Mouse (Mus musculus) MEL (cell line): ENCODE data around the gene Ano6. TPM values are rescaled to one million over a fixed set of nuclear protein-coding genes. Genes with fewer than 3 reads are reported as not detected.

ENCODE experiments used
- DNase-seq: peaks from one replicate; pipeline ENCODE4 v3.0.0; 2011; ENCODE audit warnings: low read depth, low spot score
- H3K27ac ChIP-seq: 2 replicates; pipeline ENCODE4 v1.5.1; 2012; ENCODE audit warnings: low read depth, mild to moderate bottlenecking, control low read depth, low read length, moderate library complexity; ENCODE audit not compliant: control insufficient read depth
- H3K27me3 ChIP-seq, 2 experiments: fragments of 150-350 bp in 1 of 2; sonication (generic) in 1 of 2; 2 replicates each; pipeline ENCODE4 v1.6.1; 2012; ENCODE audit warnings: low read length in 2 of 2, mild to moderate bottlenecking in 2 of 2, improper control_type of control experiment in 1 of 2, moderate library complexity in 1 of 2; ENCODE audit not compliant: insufficient read depth in 2 of 2, control insufficient read depth in 1 of 2
- H3K36me3 ChIP-seq, 2 experiments: 2 replicates each; pipeline ENCODE4 v1.6.1; 2012 to 2014; ENCODE audit warnings: low read length in 2 of 2, improper control_type of control experiment in 1 of 2, inconsistent platforms in 1 of 2, mild to moderate bottlenecking in 1 of 2; ENCODE audit not compliant: insufficient read depth in 2 of 2, control insufficient read depth in 1 of 2
- H3K4me1 ChIP-seq, 2 experiments: fragments of 150-350 bp in 1 of 2; sonication (generic) in 1 of 2; 2 replicates each; pipeline ENCODE4 v1.6.1; 2012; ENCODE audit warnings: low read length in 2 of 2, improper control_type of control experiment in 1 of 2, mild to moderate bottlenecking in 1 of 2; ENCODE audit not compliant: insufficient read depth in 2 of 2, control insufficient read depth in 1 of 2
- H3K4me3 ChIP-seq, 2 experiments: fragments of 150-350 bp in 1 of 2; sonication (generic) in 1 of 2; 2 replicates each; pipeline ENCODE4 v1.5.1; 2012; ENCODE audit warnings: low read depth in 2 of 2, low read length in 2 of 2, mild to moderate bottlenecking in 2 of 2, moderate library complexity in 2 of 2, control low read depth in 1 of 2, improper control_type of control experiment in 1 of 2; ENCODE audit not compliant: control insufficient read depth in 1 of 2, insufficient read depth in 1 of 2
- H3K79me2 ChIP-seq: 2 replicates; pipeline ENCODE4 v1.6.1; 2012; ENCODE audit warnings: mild to moderate bottlenecking, low read length, moderate library complexity; ENCODE audit not compliant: control insufficient read depth, poor library complexity, insufficient read depth
- H3K9ac ChIP-seq: 2 replicates; pipeline ENCODE4 v1.6.1; 2012; ENCODE audit warnings: low read depth, mild to moderate bottlenecking, control low read depth, low read length, moderate library complexity; ENCODE audit not compliant: control insufficient read depth, poor library complexity, severe bottlenecking
- H3K9me3 ChIP-seq: fragments of 150-350 bp; sonication (generic); replicated peaks from 2 replicates; pipeline ENCODE4 v1.6.1; 2012; ENCODE audit warnings: mild to moderate bottlenecking, low read length, improper control_type of control experiment, moderate library complexity; ENCODE audit not compliant: insufficient read depth
- BHLHE40 ChIP-seq: IDR thresholded peaks from 2 replicates; pipeline ENCODE4 v1.6.1; 2012; ENCODE audit warnings: low read depth, mild to moderate bottlenecking, inconsistent platforms, low read length, improper control_type of control experiment, borderline replicate concordance
- CHD2 ChIP-seq: IDR thresholded peaks from 2 replicates; pipeline ENCODE4 v1.6.1; 2011; ENCODE audit warnings: low read length, improper control_type of control experiment
- EP300 ChIP-seq, 2 experiments: IDR thresholded peaks; 2 replicates each; pipeline ENCODE4 v1.6.1; 2011; ENCODE audit warnings: improper control_type of control experiment in 2 of 2, low read length in 2 of 2, low read depth in 1 of 2, mild to moderate bottlenecking in 1 of 2
- ETS1 ChIP-seq: IDR thresholded peaks from 2 replicates; pipeline ENCODE4 v1.6.1; 2012; ENCODE audit warnings: low read depth, mild to moderate bottlenecking, inconsistent platforms, low read length, improper control_type of control experiment, moderate library complexity
- GATA1 ChIP-seq: IDR thresholded peaks from 2 replicates; pipeline ENCODE4 v1.6.1; 2011; ENCODE audit warnings: low read depth, low read length, improper control_type of control experiment
- JUND ChIP-seq: IDR thresholded peaks from 2 replicates; pipeline ENCODE4 v1.6.1; 2011; ENCODE audit warnings: low read depth, mild to moderate bottlenecking, improper control_type of control experiment, low read length
- MAZ ChIP-seq: IDR thresholded peaks from 2 replicates; pipeline ENCODE4 v1.6.1; 2012; ENCODE audit warnings: low read depth, mild to moderate bottlenecking, inconsistent platforms, low read length, improper control_type of control experiment
- MEF2A ChIP-seq: IDR thresholded peaks from 2 replicates; pipeline ENCODE4 v1.6.1; 2014; ENCODE audit warnings: low read depth, mild to moderate bottlenecking, inconsistent platforms, low read length, improper control_type of control experiment; ENCODE audit not compliant: poor library complexity, insufficient replicate concordance, severe bottlenecking; ENCODE audit errors: extremely low read depth
- MXI1 ChIP-seq: IDR thresholded peaks from 2 replicates; pipeline ENCODE4 v1.6.1; 2011; ENCODE audit warnings: mild to moderate bottlenecking, low read depth, low read length, improper control_type of control experiment
- MYB ChIP-seq: IDR thresholded peaks from 2 replicates; pipeline ENCODE4 v1.6.1; 2011; ENCODE audit warnings: mild to moderate bottlenecking, low read depth, low read length, improper control_type of control experiment
- NELFE ChIP-seq: IDR thresholded peaks from 2 replicates; pipeline ENCODE4 v1.6.1; 2011; ENCODE audit warnings: low read depth, low read length, improper control_type of control experiment
- NRF1 ChIP-seq: IDR thresholded peaks from 2 replicates; pipeline ENCODE4 v1.6.1; 2014; ENCODE audit warnings: low read depth, mild to moderate bottlenecking, inconsistent platforms, low read length, improper control_type of control experiment, moderate library complexity; ENCODE audit not compliant: poor library complexity, insufficient read depth, severe bottlenecking
- POLR2AphosphoS2 ChIP-seq: IDR thresholded peaks from 2 replicates; pipeline ENCODE4 v1.6.1; 2011; ENCODE audit warnings: low read length, improper control_type of control experiment
- RCOR1 ChIP-seq: IDR thresholded peaks from 2 replicates; pipeline ENCODE4 v1.6.1; 2012; ENCODE audit warnings: low read depth, mild to moderate bottlenecking, inconsistent platforms, low read length, improper control_type of control experiment
- SIN3A ChIP-seq: IDR thresholded peaks from 2 replicates; pipeline ENCODE4 v1.6.1; 2012; ENCODE audit warnings: low read length, improper control_type of control experiment, inconsistent platforms
- TCF12 ChIP-seq: IDR thresholded peaks from 2 replicates; pipeline ENCODE4 v1.6.1; 2014; ENCODE audit warnings: low read depth, mild to moderate bottlenecking, inconsistent platforms, low read length, improper control_type of control experiment, moderate library complexity
- UBTF ChIP-seq: IDR thresholded peaks from 2 replicates; pipeline ENCODE4 v1.6.1; 2012; ENCODE audit warnings: low read depth, mild to moderate bottlenecking, inconsistent platforms, low read length, improper control_type of control experiment, moderate library complexity, borderline replicate concordance; ENCODE audit not compliant: insufficient read depth
- USF1 ChIP-seq: IDR thresholded peaks from 2 replicates; pipeline ENCODE4 v1.6.1; 2014; ENCODE audit warnings: low read depth, mild to moderate bottlenecking, inconsistent platforms, low read length, improper control_type of control experiment, moderate library complexity
- polyA plus RNA-seq, 2 experiments: library from polyadenylated mRNA; stranded (reverse) in 1 of 2; unstranded in 1 of 2; fragments of >175 nt in 1 of 2; fragments of >200 nt in 1 of 2; gene quantifications; 2 replicates each; pipeline versions ENCODE4 v1.2.1 to v1.2.4; 2012; ENCODE audit warnings: low replicate concordance in 2 of 2, low read depth in 1 of 2; ENCODE audit not compliant: insufficient read length in 2 of 2, insufficient read depth in 1 of 2, missing spikeins in 1 of 2
- total RNA-seq: library from RNA; depleted of rRNA; stranded (reverse); fragments of 300-350 nt; gene quantifications from 2 replicates; pipeline ENCODE4 v1.2.3, GENCODE M21; 2012

Ano6 gene
- total and polyA plus RNA-seq, 3 experiments, result 54.8 to 66.6 (median 61.4) TPM

DNA sequence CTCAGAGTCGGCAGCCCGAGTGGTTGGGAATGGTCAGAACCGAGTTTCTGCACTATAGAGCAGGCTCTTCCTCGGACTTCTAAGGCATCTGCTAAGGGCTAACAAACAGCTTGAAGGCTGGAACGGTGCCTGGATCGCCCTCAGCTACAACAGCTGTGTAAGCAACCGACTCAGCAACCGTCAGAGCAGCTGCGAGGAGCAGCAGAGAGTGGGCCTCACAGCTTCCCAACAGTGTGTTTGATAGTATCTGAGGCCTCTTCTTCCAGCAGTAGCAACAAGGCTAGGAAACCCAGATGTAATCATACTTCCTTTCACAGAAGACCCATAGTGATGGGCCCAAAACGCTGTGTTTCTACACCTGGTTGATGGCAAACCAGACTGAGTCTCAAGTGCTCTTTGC is 33.5 kb upstream of the Ano6 start:
- Histone ChIP-seq H3K4me1 (peaks cover 9 to 18% of the 10 kb centered on the region in 2 experiments), H3K36me3 (peaks cover 0 to 9% of the 10 kb centered on the region in 2 experiments; a peak in 2 of 4 replicates), H3K4me3 (no peak overlapping the region), H3K79me2 (no peaks in the 10 kb centered on the region), H3K9ac (no peak overlapping the region), H3K27me3 (no peaks in the 10 kb centered on the region), H3K27ac (0 out of 2 replicates have a peak overlapping the region, but pooled peaks have one; percentile 6), H3K9me3 (no peaks in the 10 kb centered on the region)
- TF ChIP-seq UBTF, result no peak
- no peak for TF ChIP-seq NELFE
- TF ChIP-seq BHLHE40, result no peak
- peak; percentile 51 to 86 for TF ChIP-seq EP300 (IDR thresholded peaks at IDR 0.05; ENCODE audit: low read depth in 1 of 2, low read length in 2 of 2)
- peak; percentile 91 for TF ChIP-seq MYB
- peak; percentile 94 for TF ChIP-seq TCF12
- no peak for TF ChIP-seq GATA1
- 0 out of 2 replicates have a peak, but pooled peaks have one; percentile 6 for TF ChIP-seq NRF1
- TF ChIP-seq SIN3A, result 0 out of 2 replicates have a peak, but pooled peaks have one; percentile 31
- peak; percentile 97 for TF ChIP-seq ETS1
- DNase-seq, result peak; percentile 60

DNA sequence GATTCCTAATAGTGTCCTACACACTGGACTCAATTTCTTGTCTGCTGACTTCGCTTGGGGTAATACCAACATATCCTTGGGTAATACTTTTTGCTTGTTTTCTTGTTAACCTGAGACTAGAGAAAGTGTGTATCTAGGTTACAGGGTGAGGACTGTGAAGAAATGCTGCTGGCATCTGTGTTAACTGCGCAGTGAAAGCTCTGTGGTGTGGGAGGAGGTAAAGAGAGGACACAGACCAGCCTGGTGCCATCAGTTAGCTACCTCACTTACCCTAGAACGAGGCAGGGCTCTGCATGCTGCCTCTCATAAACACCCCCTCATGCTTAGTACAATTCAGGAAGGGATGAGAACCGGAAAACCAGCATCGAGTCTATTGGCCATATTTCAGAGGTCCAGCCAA is 32.6 kb upstream of the Ano6 start:
- no peak for TF ChIP-seq USF1
- TF ChIP-seq UBTF, result no peak
- no peak for TF ChIP-seq GATA1
- TF ChIP-seq CHD2, result no peak
- no peak for TF ChIP-seq MXI1
- no peak for TF ChIP-seq RCOR1
- TF ChIP-seq MAZ, result no peak
- no peak for TF ChIP-seq SIN3A
- no peak for TF ChIP-seq ETS1
- TF ChIP-seq MEF2A, result no peak
- TF ChIP-seq POLR2AphosphoS2, result no peak
- TF ChIP-seq JUND, result no peak
- no peaks in the 10 kb centered on the region for H3K9me3 ChIP-seq
- no peaks in the 10 kb centered on the region for H3K79me2 ChIP-seq
- no peak overlapping the region for H3K4me3 ChIP-seq
- H3K4me1 ChIP-seq, result peaks cover 9 to 18% of the 10 kb centered on the region in 2 experiments
- DNase-seq, result no peak
- H3K27ac ChIP-seq, result no peak overlapping the region
- peaks cover 0 to 9% of the 10 kb centered on the region in 2 experiments; a peak in 2 of 4 replicates for H3K36me3 ChIP-seq
- no peak overlapping the region for H3K9ac ChIP-seq
- H3K27me3 ChIP-seq, result no peaks in the 10 kb centered on the region
